ENCODE assay signal across 8 mouse cellular contexts in the genomic region with DNA sequence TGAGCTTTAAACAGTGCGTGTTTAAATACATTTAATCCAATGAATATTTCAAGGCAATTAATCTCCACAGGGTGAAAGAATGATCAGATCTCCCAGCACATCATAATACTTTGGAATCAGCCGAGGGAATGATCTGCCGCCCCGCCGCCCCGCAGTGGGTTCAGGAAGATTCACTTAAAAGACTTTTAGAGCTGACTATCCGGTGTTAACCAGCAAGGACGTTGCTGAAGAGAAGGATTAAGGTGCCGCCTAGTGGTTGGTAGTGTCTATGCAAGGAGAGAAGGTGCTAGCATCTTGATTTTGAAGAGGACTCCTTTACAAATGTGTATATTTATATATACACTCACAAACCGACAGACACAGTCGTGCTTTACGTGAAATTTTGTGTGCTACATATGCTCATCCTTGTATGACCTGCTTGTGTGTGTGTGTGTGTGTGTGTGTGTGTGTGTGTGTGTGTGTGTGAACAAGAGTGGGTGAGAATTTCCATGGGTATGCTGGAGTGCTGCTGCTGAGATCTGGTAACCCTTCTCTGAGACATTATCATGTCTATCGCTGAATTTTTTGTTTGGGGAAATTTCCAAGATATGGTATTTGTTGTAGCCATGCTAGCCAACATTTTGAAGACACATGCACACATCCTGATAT. TPM values are rescaled to one million over a fixed set of nuclear protein-coding genes. Genes with fewer than 3 reads are reported as not detected.
DNase-seq lines count a peak whose midpoint lies in the region; ATAC-seq and TF ChIP-seq lines count a peak whose summit lies in the region.

No protein-coding gene starts in this region.

- peak overlapping the region; percentile 3 for H3K4me3 ChIP-seq in gastrocnemius, adult 2 months
- no peak overlapping the region for H3K4me3 ChIP-seq in hindbrain, postnatal 0 days (ENCODE audit: low read length)

- 5% methylated on average over 13 of the region's 13 CpGs for WGBS in hindbrain, postnatal 0 days

- peak overlapping the region; percentile 35 for H3K4me2 ChIP-seq in hindbrain, postnatal 0 days (ENCODE audit: low read depth, low read length)

- H3K4me1 ChIP-seq in hindbrain, postnatal 0 days (ENCODE audit: insufficient read depth, low read length) = no peaks in the 10 kb centered on the region

- peak; percentile 80 for ATAC-seq in hindbrain, postnatal 0 days
- ATAC-seq in erythroid progenitor cell, adult 5-6 weeks (replicated peaks; ENCODE audit: low FRiP score, poor library complexity, severe bottlenecking) = no peak

- intact Hi-C loops in gastrocnemius, adult 2 months (cut with DNase I) = loop anchor here (1.0 to 2.0 kb wide), 2 partner anchors 97 to 130 kb away; no protein-coding TSS in a partner anchor

- no peaks in the 10 kb centered on the region for H3K9me3 ChIP-seq in hindbrain, postnatal 0 days (ENCODE audit: low read length)

- H3K9ac ChIP-seq in hindbrain, postnatal 0 days (replicated peaks; ENCODE audit: low read length) = no peak overlapping the region

- peak; percentile 24 for DNase-seq in WW6 (ENCODE audit: low read depth, low spot score)
- peak; percentile 46 to 65 for DNase-seq in cerebellum, postnatal 36 days
- DNase-seq in gastrocnemius, adult 2 months = peak; percentile 56
- peak; percentile 91 for DNase-seq in hindbrain, postnatal 0 days (ENCODE audit: low spot score)
- DNase-seq in left cerebral cortex, adult 18-20 months (ENCODE audit: low spot score in 2 of 2) = peak; percentile 77 to 83
- DNase-seq in lung, postnatal 4 days = peak; percentile 25 to 71
- peak; percentile 87 to 88 for DNase-seq in right cerebral cortex, adult 2 months (ENCODE audit: low spot score in 2 of 2)

- H3K27ac ChIP-seq in gastrocnemius, adult 2 months = no peak overlapping the region
- H3K27ac ChIP-seq in hindbrain, postnatal 0 days = no peak overlapping the region

- 0 out of 2 replicates have a peak, but pooled peaks cover 3% of the 10 kb centered on the region for H3K27me3 ChIP-seq in hindbrain, postnatal 0 days (ENCODE audit: insufficient read depth, low read length)

- H3K36me3 ChIP-seq in hindbrain, postnatal 0 days (ENCODE audit: insufficient read depth, low read length) = no peaks in the 10 kb centered on the region

- peak; percentile 89 for TF ChIP-seq CTCF in gastrocnemius, adult 2 months (IDR thresholded peaks at IDR 0.05)
- peak; percentile 92 for TF ChIP-seq CTCF in hindbrain, postnatal 0 days (IDR thresholded peaks at IDR 0.05; ENCODE audit: low read depth)

RNA-seq across cellular contexts. Expression of gene Copb2, which starts 24.7 kb away (rescaled TPM):
- 10 to 100 TPM; 71.4 to 72.2 TPM for total RNA-seq in gastrocnemius, adult 2 months (2021)
- 66.8 and 67.0 TPM in 2 replicates for total RNA-seq in hindbrain, postnatal 0 days (2014; rRNA removed)
- 101 and 103 TPM in 2 replicates for polyA plus RNA-seq in hindbrain, postnatal 0 days (2015; fragmentation: Nextera tagmentation; extraction: Ambion mirVana)
- 10 to 100 TPM; 89.2 to 92.7 TPM for total RNA-seq in left cerebral cortex, adult 18-20 months (2021)
- 96.9 and 122 TPM in 2 replicates for total RNA-seq in erythroid progenitor cell, adult 5-6 weeks (2015; ENCODE audit: low replicate concordance)
- 58.8 and 78.7 TPM in 2 replicates for total RNA-seq in erythroid progenitor cell, adult 5-6 weeks (2017; ENCODE audit: low replicate concordance)

RNA-seq across cellular contexts. Expression of gene Rbp2, which starts 52.9 kb away (rescaled TPM):
- total RNA-seq in gastrocnemius, adult 2 months (2021) = not detected
- total RNA-seq in hindbrain, postnatal 0 days (2014; rRNA removed) = 1.4 TPM in 1 of 2 replicates, not detected in the other
- polyA plus RNA-seq in hindbrain, postnatal 0 days (2015; fragmentation: Nextera tagmentation; extraction: Ambion mirVana) = 1.1 and 1.9 TPM in 2 replicates
- total RNA-seq in left cerebral cortex, adult 18-20 months (2021) = not detected
- not detected in 2 replicates for total RNA-seq in erythroid progenitor cell, adult 5-6 weeks (2015; ENCODE audit: low replicate concordance)
- total RNA-seq in erythroid progenitor cell, adult 5-6 weeks (2017; ENCODE audit: low replicate concordance) = not detected in 2 replicates

Comparison
In these comparisons a context has a peak if more than half of its experiments do, and no peak if none do; other contexts are left out.
1. DNase-seq: peak in every context shown above with its lines; median percentile 91 in hindbrain, postnatal 0 days; 88 in right cerebral cortex, adult 2 months; 80 in left cerebral cortex, adult 18-20 months; 56 in gastrocnemius, adult 2 months; 56 in cerebellum, postnatal 36 days; 48 in lung, postnatal 4 days; 24 in WW6.